Mouse (Mus musculus): ENCODE results near the gene Degs2. TPM values are rescaled to one million over a fixed set of nuclear protein-coding genes. Genes with fewer than 3 reads are reported as not detected.
A peak's percentile ranks its signal among the peaks of the same experiment; 100 is the strongest.

Gene Degs2
- polyA plus RNA-seq, 1 experiment, result 72.3 TPM

- no peak for DNase-seq (ENCODE audit: low spot score)
Measured at GRCm38 (mm10) chr12:108700037-108700436, 2.1 kb downstream of the Degs2 start.

GRCm38 (mm10) chr12:108699576-108699975 lies 2.5 kb downstream of the Degs2 start:
- DNase-seq (ENCODE audit: low spot score), result no peak

GRCm38 (mm10) chr12:108698697-108699471 lies 3.2 kb downstream of the Degs2 start:
- peak; percentile 29 for DNase-seq (ENCODE audit: low spot score)

DNA sequence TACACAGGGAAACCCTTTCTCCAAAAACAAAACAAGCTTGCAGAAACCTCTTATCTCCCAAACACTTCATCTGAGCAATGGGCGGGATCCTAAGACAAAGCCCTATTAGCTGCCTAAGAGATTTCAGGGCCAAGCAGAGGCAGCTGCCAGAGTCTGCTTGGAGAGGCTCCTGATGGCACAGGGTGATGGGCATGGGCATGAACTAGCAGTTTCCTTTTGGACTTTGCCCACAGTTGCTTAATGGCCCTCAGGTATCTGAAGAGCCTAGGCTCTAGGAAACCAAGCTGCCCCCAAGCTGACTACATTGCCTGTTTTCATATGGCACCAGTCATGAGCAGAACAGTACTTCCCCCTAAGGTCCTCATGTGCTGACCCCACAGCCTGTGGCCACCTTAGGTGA lies 7.9 kb downstream of the Degs2 start:
- no peak for DNase-seq (ENCODE audit: low spot score)

- no peak for DNase-seq (ENCODE audit: low spot score)
Measured at GRCm38 (mm10) chr12:108693592-108693991, 8.5 kb downstream of the Degs2 start.

DNA sequence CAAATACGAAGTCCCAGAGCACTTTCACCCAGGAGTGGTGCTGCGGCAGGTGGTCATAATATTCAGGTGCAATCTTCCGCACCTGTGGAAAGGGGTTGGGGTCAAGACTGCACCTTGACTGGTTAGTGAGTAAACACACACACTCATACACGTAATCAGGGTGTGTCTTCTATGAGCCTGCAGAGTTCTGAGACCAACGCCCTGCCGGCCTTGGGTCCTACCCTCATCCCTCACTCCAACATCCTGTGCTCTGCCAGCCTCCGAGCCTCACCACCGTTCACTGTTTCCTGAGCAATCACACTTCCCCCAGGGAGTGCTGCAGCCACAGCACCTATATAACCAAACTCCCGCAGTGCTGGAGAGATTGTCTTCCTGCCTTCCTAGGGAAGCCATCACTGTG lies 11.6 kb downstream of the Degs2 start:
- DNase-seq (ENCODE audit: low spot score), result no peak

- no peak for DNase-seq (ENCODE audit: low spot score)
Measured at GRCm38 (mm10) chr12:108689167-108689566, 12.9 kb downstream of the Degs2 start.

GRCm38 (mm10) chr12:108686926-108687325 lies 15.2 kb downstream of the Degs2 start:
- no peak for DNase-seq (ENCODE audit: low spot score)

GRCm38 (mm10) chr12:108686463-108686862 lies 15.7 kb downstream of the Degs2 start:
- DNase-seq (ENCODE audit: low spot score), result no peak

DNA sequence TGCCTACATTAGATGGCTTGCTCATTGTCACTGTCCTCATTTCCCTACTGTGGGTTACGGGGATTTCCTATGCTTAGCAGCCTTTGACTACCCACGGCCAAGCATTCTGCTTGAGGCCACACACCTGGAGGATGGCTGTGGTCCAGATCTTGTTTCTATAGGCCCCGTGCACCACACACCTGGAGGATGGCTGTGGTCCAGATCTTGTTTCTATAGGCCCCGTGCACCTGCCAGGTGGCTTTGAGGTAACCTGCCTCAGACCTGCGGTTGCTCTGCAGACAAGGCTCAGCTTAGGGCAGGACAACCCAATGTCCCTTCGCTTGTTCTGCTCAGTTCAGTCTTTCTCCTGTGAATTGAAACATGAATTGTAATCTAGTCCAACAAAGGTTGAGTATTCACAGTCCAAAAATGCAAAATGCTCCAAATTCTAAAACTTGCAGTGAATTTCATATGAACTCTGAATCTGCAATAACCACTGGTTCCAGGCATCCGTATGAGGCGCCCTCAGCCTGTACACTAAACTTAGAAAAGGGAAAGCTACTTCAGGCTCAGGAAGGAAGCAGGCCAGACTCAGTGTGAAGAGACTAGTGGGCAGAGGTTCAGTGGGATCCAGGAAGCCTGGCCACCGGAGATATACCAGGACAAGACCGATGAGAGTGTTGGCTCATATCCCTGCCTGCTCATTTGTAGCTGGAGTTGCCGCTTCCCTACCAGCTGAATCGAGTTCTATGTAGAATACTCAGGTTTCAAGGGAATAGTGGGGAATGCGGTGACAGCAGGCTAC lies 19.7 kb downstream of the Degs2 start:
- DNase-seq (ENCODE audit: low spot score), result no peak

DNA sequence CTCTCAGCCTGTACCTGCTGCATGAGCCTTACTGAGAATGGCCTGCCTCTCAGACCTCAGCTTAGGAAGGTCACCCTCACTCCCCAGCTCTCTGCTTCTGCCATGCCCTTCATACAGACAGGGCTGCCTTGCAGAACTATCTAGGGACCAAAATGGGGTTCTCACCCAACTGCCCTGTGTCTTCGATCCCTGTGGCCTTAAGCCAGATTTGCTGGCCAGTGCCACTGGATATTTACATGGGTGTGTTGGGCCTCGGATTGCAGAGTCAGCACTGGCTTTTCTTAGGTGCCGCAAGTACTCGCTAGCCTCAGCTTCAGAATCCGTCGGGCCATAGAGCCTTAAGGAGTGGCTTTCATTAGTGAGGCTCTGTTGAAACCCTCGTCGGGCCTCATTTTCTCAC lies 21.3 kb downstream of the Degs2 start:
- no peak for DNase-seq (ENCODE audit: low spot score)

GRCm38 (mm10) chr12:108678366-108678765 lies 23.7 kb downstream of the Degs2 start:
- DNase-seq (ENCODE audit: low spot score), result no peak

- no peak for DNase-seq (ENCODE audit: low spot score)
Measured at GRCm38 (mm10) chr12:108677116-108677515, 25.0 kb downstream of the Degs2 start.

GRCm38 (mm10) chr12:108675614-108676401 lies 26.3 kb downstream of the Degs2 start:
- DNase-seq (ENCODE audit: low spot score), result no peak

DNA sequence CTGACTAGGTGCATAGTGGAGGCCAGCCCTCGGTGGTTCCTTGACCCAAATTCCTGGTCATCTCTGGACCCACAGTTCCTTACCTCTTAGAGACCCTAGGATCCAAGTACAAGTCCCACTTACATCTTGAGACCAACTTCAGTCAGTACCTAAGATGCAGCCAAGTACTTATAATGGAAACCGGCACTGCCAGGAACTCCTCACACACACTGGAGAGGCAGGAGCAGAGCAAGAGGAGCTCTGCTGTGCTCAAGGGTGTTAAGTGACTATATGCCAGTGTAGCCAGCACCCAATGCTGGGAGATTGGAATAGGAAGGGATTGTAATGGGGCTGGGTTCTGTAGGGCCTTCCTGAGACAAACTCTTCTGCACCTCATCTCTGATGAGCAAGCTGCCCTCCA lies 27.2 kb downstream of the Degs2 start:
- DNase-seq (ENCODE audit: low spot score), result no peak

DNA sequence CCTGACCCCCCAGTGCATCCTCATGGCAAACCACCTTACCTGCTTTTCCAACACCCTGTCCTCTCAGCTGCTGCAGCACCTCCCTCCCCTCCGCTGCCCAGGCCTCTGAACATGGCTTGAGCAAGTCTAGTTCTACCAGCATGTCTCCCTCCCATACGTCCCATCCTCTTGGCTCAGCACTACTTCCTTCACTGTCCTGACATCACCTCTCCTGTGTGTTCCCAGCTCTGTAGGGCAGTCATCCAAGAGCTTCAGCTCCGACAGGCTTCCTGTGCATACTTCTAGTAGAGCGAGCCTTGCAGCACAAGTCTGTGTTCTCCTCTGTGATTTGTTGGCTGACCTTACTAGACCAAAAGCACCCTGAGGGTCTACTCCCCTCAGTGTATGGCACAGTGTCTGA lies 27.6 kb downstream of the Degs2 start:
- no peak for DNase-seq (ENCODE audit: low spot score)

GRCm38 (mm10) chr12:108673546-108673945 lies 28.6 kb downstream of the Degs2 start:
- DNase-seq (ENCODE audit: low spot score), result no peak

DNA sequence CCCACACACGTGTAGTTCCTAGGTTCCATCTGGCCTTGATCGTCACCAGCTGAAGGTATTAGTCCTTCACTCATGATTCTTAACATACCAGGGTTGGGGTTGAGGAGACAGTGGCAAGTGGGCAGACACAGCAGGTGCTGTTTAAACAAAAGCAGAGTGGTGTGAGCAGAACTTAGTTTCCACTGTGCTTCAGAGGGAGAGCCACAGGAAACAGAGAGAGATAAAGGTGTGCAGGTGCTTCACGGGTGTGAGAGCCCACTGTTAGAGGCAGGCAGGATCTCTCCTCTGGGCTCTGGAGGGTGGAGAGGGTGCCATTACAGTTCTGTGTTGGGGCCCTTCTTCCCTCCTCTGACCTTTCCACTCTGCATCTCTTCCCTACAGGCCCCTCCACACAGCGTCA lies 29.2 kb downstream of the Degs2 start:
- no peak for DNase-seq (ENCODE audit: low spot score)

GRCm38 (mm10) chr12:108671541-108671940 lies 30.6 kb downstream of the Degs2 start:
- DNase-seq (ENCODE audit: low spot score), result no peak

DNA sequence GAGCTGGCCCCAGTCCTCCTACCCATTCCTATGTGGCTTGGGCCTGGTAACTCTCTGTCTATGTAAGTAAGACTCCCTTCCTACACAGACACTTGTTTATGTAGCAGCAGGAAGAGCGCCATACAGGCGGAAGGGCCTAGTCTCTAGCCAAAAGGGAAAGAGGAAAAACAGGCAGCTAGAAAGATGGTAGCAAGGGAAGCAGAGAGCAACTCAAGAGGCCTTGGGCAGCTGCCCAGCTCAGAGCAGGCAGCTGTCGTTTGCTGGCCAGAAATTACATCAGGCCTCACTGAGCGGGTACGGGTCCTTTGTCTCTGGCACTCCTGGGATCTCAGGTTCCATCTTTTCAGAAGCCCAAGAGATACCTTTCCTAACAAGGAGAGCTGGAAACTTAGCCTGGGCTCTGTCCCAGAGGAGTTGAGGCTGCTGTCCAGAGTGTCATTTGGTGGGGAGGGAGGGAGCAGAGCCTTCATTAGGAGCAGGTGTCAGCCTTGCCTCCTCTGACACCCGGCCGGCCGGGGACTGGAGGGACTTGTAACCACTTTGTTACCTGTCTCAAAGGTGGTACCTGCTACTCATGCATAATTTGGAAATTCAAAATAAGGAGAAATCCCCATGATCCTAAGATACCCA lies 33.4 kb downstream of the Degs2 start:
- DNase-seq (ENCODE audit: low spot score), result no peak

- DNase-seq (ENCODE audit: low spot score), result no peak
Measured at GRCm38 (mm10) chr12:108657350-108657749, 44.8 kb downstream of the Degs2 start.
